Mouse (Mus musculus) adrenal gland, postnatal 14 days (tissue): ENCODE results near the gene Usp12. TPM values are rescaled to one million over a fixed set of nuclear protein-coding genes. Genes with fewer than 3 reads are reported as not detected.
"Not testable (repeated sequence)": the region's sequence is repeated elsewhere in the genome, so short reads cannot be mapped to it uniquely, and the experiment has no call there.

ENCODE experiments used
- DNase-seq: peaks from one replicate; pipeline ENCODE4 v3.0.0; 2021; ENCODE audit warnings: mixed read lengths
- total RNA-seq: library from RNA; stranded (reverse); gene quantifications from 2 replicates; pipeline ENCODE4 v1.2.3, GENCODE M21; 2021

The Usp12 gene
- total RNA-seq, 1 experiment from 2014 or later = 26.3 TPM

DNA sequence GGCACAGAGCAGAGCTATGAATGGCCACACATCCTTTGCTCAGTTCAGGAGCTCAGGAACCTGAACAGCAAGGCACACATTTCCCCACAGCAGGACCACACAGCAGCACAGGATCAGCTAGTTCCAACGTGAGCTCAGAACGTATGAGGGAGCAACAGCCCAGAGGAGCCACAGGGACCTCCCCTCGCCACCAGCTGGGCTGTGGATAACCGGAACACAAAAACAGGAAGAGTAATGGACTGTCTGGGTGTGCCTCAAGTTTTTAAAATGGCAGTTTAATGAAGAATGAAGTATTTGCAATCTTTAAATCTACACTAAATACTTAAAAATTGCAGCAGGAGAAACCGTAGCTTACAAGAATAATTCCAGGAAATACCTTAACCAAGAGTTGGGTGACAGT, 44.9 kb downstream of the Usp12 start:
- no peak for DNase-seq

- DNase-seq = no peak
These were observed 57.8 kb downstream of the Usp12 start for GRCm38 (mm10) chr5:146736970-146737495.

- no peak for DNase-seq
These were observed 58.5 kb downstream of the Usp12 start for GRCm38 (mm10) chr5:146736348-146736747.

- not testable (repeated sequence) for DNase-seq
These were observed 59.8 kb downstream of the Usp12 start for GRCm38 (mm10) chr5:146735054-146735453.

- peak; percentile 29 for DNase-seq
These were observed 60.7 kb downstream of the Usp12 start for GRCm38 (mm10) chr5:146733888-146734640.

DNA sequence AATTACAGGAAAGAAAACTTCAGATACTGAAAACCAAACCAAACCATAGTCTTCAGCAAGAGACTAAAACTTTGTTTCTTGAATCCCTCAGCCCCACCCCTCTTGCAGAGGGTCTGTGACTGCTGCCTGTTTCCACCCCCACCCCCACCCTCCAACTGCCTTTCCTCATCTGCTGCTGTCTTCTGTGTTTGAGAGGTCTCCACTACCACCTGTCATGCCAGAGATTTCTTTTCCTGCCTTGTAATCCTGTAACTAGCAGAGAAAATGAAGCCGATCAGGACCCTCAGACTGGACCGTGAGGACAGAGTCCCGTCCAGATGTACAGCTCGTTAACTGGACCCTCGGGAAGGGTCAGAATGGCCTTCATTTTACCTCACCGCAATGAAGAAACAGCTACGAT, 61.4 kb downstream of the Usp12 start:
- DNase-seq = no peak

DNA sequence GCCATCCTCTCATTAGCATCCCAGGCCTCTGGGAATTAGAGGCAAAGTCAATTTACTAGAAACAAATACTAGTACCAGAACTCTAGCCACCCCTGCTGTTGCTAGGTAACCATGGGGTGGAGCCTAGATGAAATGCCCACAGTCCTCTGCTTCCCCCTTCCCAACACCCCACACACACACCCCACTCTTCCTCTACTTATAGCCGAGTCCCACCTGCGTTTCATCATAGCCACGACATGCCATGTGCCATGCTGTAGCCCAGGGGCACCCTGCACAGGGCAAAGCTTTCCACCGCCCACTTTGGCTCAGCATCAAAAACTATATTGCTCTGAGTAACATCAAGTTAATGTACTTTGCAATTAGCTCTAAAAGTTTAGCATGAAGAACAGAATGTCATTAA, 67.8 kb downstream of the Usp12 start:
- no peak for DNase-seq

- no peak for DNase-seq
These were observed 69.8 kb downstream of the Usp12 start for GRCm38 (mm10) chr5:146724956-146725355.

GRCm38 (mm10) chr5:146723452-146723851, 71.4 kb downstream of the Usp12 start:
- DNase-seq = no peak

DNA sequence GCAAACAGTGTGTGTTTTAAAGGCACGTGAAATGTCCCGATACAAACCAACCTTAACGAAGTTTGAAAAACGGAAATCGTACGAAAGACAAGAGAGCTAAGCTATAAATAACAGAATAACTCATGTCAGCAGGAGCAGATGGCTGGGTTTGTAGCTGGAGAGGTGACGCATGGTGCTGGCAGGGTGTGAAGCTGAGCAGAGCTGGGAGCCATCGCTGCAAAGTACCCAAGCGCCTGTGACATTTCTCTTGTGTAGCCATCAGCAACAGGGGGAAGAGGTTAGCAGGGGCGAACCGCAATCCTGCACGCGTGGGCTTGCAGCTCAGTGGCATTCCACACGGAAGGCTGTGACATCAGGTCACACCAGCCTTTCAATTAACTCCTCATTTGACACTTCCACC, 72.6 kb downstream of the Usp12 start:
- DNase-seq = peak; percentile 29

- DNase-seq = no peak
These were observed 75.0 kb downstream of the Usp12 start for GRCm38 (mm10) chr5:146719584-146720356.

DNA sequence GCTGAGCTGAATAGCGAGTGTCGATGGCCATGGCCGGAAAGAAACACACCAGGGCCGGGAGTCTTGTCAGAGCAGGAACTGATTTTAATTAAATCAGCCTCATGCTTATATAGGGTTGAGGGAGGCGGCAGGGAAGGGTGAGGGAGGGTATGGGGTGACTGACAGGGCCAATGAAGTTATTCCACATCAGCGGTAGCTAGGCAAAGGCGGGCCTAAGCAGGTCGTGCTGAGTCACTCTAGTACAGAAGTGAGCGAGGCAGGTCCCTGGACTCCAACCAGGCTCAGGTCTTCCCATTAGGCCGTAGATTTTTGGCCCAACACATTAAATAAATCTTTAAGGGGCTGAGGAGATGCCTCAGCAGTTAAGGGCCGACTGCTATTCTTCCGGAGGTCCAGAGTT, 81.0 kb downstream of the Usp12 start:
- no peak for DNase-seq

- no peak for DNase-seq
These were observed 81.7 kb downstream of the Usp12 start for GRCm38 (mm10) chr5:146713088-146713487.

GRCm38 (mm10) chr5:146712282-146712918, 82.4 kb downstream of the Usp12 start:
- no peak for DNase-seq

DNA sequence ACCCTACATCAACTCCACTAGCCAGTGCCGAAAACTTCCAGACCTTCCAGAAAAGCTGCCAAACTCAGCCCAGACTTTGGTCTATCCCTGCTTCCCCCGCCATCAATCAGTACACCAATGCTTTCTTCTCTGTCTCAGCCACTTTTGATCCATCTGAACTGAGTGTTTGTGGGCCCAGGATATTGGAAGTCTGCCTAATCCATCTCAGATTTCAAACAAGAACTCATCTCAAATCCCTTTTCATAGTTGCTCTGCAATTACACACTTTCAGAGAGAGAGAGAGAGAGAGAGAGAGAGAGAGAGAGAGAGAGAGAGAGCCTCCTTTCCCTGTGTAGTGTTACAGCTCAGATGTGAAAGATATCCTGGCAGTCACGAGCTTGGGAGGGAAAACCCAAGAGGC, 85.4 kb downstream of the Usp12 start:
- DNase-seq = no peak

DNA sequence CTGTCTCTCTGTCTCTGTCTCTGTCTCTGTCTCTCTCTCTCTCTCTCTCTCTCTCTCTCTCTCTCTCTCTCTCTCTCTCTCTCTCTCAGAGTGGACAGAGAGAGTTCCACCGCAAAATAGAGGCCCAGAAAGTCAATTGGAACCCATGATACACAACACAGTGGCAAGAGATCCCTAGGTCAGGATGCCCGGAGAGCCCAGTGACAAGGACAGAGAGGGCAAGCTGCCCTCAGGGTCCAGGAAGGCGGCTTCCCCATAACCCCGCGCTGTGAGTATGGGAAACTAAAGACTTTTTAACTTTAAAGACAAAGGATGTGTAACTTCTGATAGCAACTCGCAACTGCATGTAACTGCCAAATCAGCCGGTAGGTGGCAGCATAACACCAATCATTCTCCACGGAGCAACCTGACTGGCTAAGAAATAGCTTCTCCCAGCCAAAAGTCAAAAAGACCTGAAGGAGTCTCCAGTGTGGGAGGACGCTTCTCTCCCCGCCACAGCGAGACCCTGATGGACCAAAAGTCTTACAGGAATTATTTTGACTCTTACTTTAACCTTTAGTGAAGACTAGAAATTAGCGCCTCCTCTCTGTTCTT, 88.9 kb downstream of the Usp12 start:
- peak; percentile 91 for DNase-seq

GRCm38 (mm10) chr5:146705411-146705810, 89.4 kb downstream of the Usp12 start:
- DNase-seq = no peak

- DNase-seq = no peak
These were observed 90.6 kb downstream of the Usp12 start for GRCm38 (mm10) chr5:146704241-146704640.

DNA sequence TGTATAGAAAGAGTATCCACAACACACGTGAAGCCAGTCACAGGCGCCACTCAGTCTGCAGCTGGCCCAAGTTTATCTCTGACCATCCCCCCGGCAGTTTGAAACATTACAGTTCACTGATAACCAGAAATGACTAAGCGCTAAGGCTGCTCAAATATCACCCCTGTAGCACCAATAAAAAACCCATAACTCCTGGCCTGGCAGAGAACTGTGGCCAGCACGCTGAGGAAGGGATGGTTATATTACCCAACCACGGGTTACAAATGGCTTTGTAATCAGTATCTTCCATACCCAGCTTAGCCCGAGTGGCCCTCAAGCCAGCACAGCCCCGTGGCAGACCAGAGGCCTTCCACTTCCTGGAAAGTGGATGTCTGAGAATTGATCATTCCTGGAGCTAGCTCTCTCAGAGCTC, 91.1 kb downstream of the Usp12 start:
- peak; percentile 73 for DNase-seq

DNA sequence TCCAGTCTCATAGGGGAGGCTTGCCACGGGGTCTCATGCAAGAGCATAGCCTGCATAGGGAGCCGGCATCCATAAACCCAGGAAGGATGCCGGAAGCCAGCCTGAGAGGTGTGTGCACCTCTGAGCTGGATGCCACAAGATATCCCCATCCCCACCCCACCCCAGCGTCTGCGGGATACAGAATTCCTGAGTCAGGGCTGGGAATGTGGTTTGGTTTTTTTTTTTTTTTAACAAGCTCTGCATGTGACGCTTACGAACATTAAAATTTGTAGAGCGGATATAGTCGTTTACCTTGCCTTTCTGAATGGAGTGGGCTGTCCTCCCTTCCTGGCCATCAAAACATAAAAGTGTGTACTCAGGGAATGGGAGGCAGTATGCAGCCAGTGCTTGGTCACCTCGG, 94.7 kb downstream of the Usp12 start:
- no peak for DNase-seq

DNA sequence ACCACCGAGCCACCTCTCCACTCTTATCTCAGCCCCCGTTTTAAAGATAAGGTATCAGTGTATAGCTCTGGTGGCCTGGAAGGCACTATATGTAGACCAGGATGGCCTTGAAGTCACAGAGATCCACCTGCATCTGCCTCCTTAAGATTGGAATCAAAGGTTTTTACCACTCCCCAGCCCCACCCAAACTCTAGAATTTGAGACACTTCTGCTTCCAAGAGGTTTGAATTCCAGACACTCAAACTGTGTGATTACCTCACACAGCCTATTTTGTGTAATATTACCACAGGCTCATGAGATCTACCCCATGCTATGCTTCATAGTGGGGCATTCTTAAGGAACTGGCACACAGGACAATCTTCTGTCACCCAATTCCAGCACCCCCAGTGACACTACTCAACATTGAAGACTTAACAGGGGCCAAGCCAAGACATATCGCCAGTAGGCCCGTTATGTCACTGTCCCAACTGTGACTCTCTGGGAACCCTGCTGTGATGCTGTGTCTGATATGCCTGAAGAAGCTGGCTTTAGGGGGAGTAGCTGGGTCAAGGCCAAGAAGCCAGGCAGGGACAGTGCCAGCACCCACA, 95.3 kb downstream of the Usp12 start:
- DNase-seq = no peak

DNA sequence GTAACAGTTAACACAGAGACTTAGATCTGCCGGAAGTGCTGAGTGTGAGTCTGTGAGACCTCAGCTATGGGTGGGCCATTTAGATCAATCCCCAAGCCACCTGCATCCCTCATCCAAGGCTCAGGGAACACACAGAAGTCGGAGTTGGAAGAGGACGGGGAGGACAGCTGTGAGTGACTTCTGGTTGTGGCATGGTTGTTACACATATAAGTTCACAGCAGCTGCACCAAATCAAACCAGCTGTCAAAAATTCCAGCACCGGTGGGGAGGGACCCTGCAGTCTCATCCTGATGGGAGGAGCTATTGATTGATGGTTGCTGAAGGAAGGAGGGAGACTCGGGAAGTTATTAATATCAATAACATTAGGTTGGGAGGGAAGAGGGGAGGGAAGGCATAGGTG, 99.3 kb downstream of the Usp12 start:
- no peak for DNase-seq
